Mouse (Mus musculus) E14TG2a.4 (cell line): ENCODE data around the gene Inhbb.
A peak's percentile ranks its signal among the peaks of the same experiment; 100 is the strongest.

Experiments
- H3K27me3 ChIP-seq: 2 replicates; pipeline ENCODE4 v1.6.1; 2014; ENCODE audit warnings: low read length, control low read depth; ENCODE audit not compliant: insufficient read depth
- H3K36me3 ChIP-seq: 2 replicates; pipeline ENCODE4 v1.6.1; 2014; ENCODE audit warnings: low read length, control low read depth; ENCODE audit not compliant: insufficient read depth
- H3K4me1 ChIP-seq: replicated peaks from 2 replicates; pipeline ENCODE4 v1.6.1; 2014; ENCODE audit warnings: low read depth, low read length, control low read depth
- H3K4me3 ChIP-seq: replicated peaks from 2 replicates; pipeline ENCODE4 v1.5.1; 2014; ENCODE audit warnings: mild to moderate bottlenecking, low read length
- H3K9me3 ChIP-seq: 2 replicates; pipeline ENCODE4 v1.6.1; 2014; ENCODE audit warnings: low read length, control low read depth
- CTCF ChIP-seq: conservative IDR thresholded peaks from 2 replicates; pipeline ENCODE4 v1.5.1; 2014; ENCODE audit warnings: low read length
- NANOG ChIP-seq: IDR thresholded peaks from 2 replicates; pipeline ENCODE4 v1.6.1; 2014; ENCODE audit warnings: borderline replicate concordance, low read length, mixed read lengths
- POU5F1 ChIP-seq: IDR thresholded peaks from 2 replicates; pipeline ENCODE4 v1.6.1; 2014; ENCODE audit warnings: low read length, borderline replicate concordance

Inhbb gene

DNA sequence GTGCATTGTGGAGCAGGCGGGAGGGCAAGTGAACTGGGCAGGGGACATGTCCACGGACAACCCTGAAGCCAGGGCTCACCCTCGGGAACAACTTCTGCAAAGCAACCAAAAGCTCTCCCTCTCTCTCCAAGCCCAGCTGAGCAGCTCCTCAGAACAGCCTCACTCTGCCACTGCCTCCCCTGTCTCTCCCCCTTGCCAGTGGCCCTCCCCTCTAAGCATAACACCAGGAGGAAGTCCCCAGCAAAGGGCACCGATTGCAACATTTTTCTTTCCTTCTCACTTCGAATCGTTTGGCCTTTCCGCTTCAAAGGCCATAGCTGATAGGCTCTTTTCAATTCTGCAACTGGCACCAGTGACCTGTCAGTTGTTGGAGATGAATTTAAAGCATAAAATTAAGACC is 5.9 kb downstream of the Inhbb start:
- TF ChIP-seq CTCF (no peak), POU5F1 (no peak), NANOG (no peak)
- H3K4me1 ChIP-seq, result peaks cover 70% of the 10 kb centered on the region
- no peaks in the 10 kb centered on the region for H3K9me3 ChIP-seq
- peaks cover 22% of the 10 kb centered on the region for H3K27me3 ChIP-seq
- peaks cover 57% of the 10 kb centered on the region for H3K36me3 ChIP-seq
- H3K4me3 ChIP-seq, result no peak overlapping the region

- H3K4me1 ChIP-seq, result peaks cover 80% of the 10 kb centered on the region
- no peak overlapping the region for H3K4me3 ChIP-seq
- H3K27me3 ChIP-seq, result peaks cover 17% of the 10 kb centered on the region
- no peaks in the 10 kb centered on the region for H3K9me3 ChIP-seq
- TF ChIP-seq CTCF, result no peak
- no peak for TF ChIP-seq NANOG
- no peak for TF ChIP-seq POU5F1
- peaks cover 55% of the 10 kb centered on the region for H3K36me3 ChIP-seq
Observed at GRCm38 (mm10) chr1:119415151-119415550, 6.9 kb downstream of the Inhbb start.

- peaks cover 19% of the 10 kb centered on the region for H3K36me3 ChIP-seq
- no peak overlapping the region for H3K4me3 ChIP-seq
- no peaks in the 10 kb centered on the region for H3K9me3 ChIP-seq
- peaks cover 4% of the 10 kb centered on the region; the same call in 1 of the 2 replicates for H3K27me3 ChIP-seq
- peaks cover 85% of the 10 kb centered on the region for H3K4me1 ChIP-seq
- TF ChIP-seq NANOG (no peak), CTCF (no peak), POU5F1 (no peak)
Observed at GRCm38 (mm10) chr1:119410661-119411060, 11.4 kb downstream of the Inhbb start.

GRCm38 (mm10) chr1:119409599-119410168 is 12.4 kb downstream of the Inhbb start:
- 0 out of 2 replicates have a peak overlapping the region, but pooled peaks have one; percentile 17 for H3K4me3 ChIP-seq
- TF ChIP-seq POU5F1 (no peak), CTCF (no peak), NANOG (no peak)
- H3K36me3 ChIP-seq, result peaks cover 9% of the 10 kb centered on the region
- H3K4me1 ChIP-seq, result peaks cover 86% of the 10 kb centered on the region
- no peaks in the 10 kb centered on the region for H3K9me3 ChIP-seq
- peaks cover 4% of the 10 kb centered on the region; the same call in 1 of the 2 replicates for H3K27me3 ChIP-seq

DNA sequence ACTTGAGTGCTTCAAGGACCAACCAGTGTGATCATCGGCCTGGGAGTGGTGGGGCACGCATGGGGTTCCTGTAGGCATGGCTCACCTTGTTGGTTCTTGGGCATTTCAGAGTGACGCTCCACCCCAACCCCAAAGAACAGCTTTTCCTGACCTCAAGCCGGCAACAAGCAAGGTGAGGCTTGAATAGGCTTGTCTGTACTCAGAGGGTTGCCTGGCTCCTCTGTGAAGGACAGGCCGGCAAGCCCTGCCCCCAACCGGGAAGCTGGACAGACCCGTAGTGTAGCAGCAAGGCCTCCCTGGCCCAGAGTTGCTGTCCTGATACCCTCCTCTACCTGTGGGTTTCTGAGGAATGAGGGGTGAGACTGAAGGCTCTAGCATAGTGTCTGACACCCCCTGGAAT is 12.9 kb downstream of the Inhbb start:
- Histone ChIP-seq H3K9me3 (no peaks in the 10 kb centered on the region), H3K4me3 (peak overlapping the region; percentile 17; the same call in 1 of the 2 replicates), H3K36me3 (peaks cover 3% of the 10 kb centered on the region), H3K27me3 (peaks cover 4% of the 10 kb centered on the region; the same call in 1 of the 2 replicates), H3K4me1 (peaks cover 86% of the 10 kb centered on the region)
- TF ChIP-seq POU5F1 (no peak), CTCF (no peak), NANOG (no peak)

- TF ChIP-seq POU5F1 (no peak), CTCF (no peak), NANOG (no peak)
- H3K9me3 ChIP-seq, result no peaks in the 10 kb centered on the region
- H3K4me3 ChIP-seq, result no peak overlapping the region; the same call in 1 of the 2 replicates
- peaks cover 4% of the 10 kb centered on the region; the same call in 1 of the 2 replicates for H3K27me3 ChIP-seq
- peaks cover 89% of the 10 kb centered on the region for H3K4me1 ChIP-seq
- H3K36me3 ChIP-seq, result no peaks in the 10 kb centered on the region
Observed at GRCm38 (mm10) chr1:119407691-119408315, 14.2 kb downstream of the Inhbb start.

DNA sequence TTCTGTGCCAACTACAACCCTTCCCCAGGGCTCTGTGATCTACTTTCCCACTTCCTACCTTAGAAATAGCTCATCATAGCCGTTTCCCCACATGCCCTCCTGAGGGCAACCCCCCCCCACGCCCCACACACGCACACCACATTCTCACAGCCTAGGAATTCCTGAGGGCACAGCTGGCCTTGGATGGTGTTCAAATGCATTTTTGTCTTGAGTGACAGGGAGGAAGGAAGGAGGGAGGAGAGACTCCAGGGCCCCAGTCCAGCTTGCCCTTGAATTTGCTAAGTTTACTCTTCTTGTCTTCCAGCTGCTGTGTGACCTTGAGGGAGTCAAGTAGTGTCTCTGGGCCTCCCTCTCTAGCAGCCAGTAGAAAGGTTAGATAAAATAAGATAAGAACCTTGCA is 17.2 kb downstream of the Inhbb start:
- Histone ChIP-seq H3K36me3 (no peaks in the 10 kb centered on the region), H3K4me1 (peaks cover 94% of the 10 kb centered on the region), H3K4me3 (peak overlapping the region; percentile 57), H3K9me3 (no peaks in the 10 kb centered on the region), H3K27me3 (no peaks in the 10 kb centered on the region)
- TF ChIP-seq NANOG (no peak), CTCF (no peak), POU5F1 (no peak)

DNA sequence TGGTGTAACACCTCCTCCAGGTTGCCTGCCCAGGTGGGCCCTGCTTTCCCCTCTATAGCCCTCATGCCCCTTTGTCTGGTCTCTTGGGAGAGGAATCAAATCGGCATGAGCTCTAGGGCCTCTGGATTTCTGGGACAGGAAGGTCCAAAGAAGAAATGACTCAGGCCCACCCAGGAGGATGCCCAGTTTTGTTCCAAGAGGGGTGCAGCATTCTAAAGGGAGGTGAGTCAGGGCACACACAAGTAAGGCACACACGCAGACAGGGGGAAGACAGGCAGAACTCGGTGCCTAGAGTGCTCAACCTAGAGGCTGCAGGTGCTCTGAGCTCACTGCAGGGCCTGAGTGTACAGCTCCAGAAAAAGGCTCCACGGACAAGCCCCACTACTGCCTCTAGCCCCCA is 17.7 kb downstream of the Inhbb start:
- Histone ChIP-seq H3K27me3 (no peaks in the 10 kb centered on the region), H3K9me3 (no peaks in the 10 kb centered on the region), H3K4me3 (peak overlapping the region; percentile 57), H3K36me3 (no peaks in the 10 kb centered on the region), H3K4me1 (peaks cover 94% of the 10 kb centered on the region)
- TF ChIP-seq NANOG, result no peak
- TF ChIP-seq CTCF, result no peak
- no peak for TF ChIP-seq POU5F1
